ENCODE assay signal across 14 mouse cellular contexts in genomic region chr16:43710651-43711050, GRCm38 (mm10). TPM values are rescaled to one million over a fixed set of nuclear protein-coding genes. Genes with fewer than 3 reads are reported as not detected.
A peak's percentile ranks its signal among the peaks of the same experiment; 100 is the strongest.
DNase-seq lines count a peak whose midpoint lies in the region; ATAC-seq lines count a peak whose summit lies in the region.
"Had no signal": no experiment of that assay in that cellular context is flagged by ENCODE, and none has a peak within 500 bp of the region (broad histone marks: within the 10 kb centered on the region; RNA-seq: fewer than 3 reads in every experiment).

No protein-coding gene starts in this region.

- H3K27ac ChIP-seq in midbrain, embryonic 11.5 days (ENCODE audit: low read depth, low read length): no peak overlapping the region
- no peak overlapping the region for H3K27ac ChIP-seq in midbrain, embryonic 10.5 days (replicated peaks)
- H3K27ac ChIP-seq in heart, embryonic 13.5 days (replicated peaks): no peak overlapping the region
- H3K27ac ChIP-seq: liver, embryonic 13.5 days had no signal

- H3K4me3 ChIP-seq in midbrain, embryonic 11.5 days (ENCODE audit: low read depth, low read length): no peak overlapping the region
- no peak overlapping the region for H3K4me3 ChIP-seq in midbrain, embryonic 10.5 days
- no peak overlapping the region for H3K4me3 ChIP-seq in heart, embryonic 13.5 days
- H3K4me3 ChIP-seq: liver, embryonic 13.5 days had no signal

- H3K36me3 ChIP-seq in midbrain, embryonic 11.5 days (ENCODE audit: control insufficient read depth, insufficient read depth, low read length): no peaks in the 10 kb centered on the region
- no peaks in the 10 kb centered on the region for H3K36me3 ChIP-seq in midbrain, embryonic 10.5 days
- no peaks in the 10 kb centered on the region for H3K36me3 ChIP-seq in heart, embryonic 13.5 days
- H3K36me3 ChIP-seq: liver, embryonic 13.5 days had no signal

- H3K4me1 ChIP-seq in midbrain, embryonic 11.5 days (ENCODE audit: control insufficient read depth, insufficient read depth, low read length): peaks cover 2% of the 10 kb centered on the region; the same call in 1 of the 2 replicates
- H3K4me1 ChIP-seq in midbrain, embryonic 10.5 days: peaks cover 15% of the 10 kb centered on the region
- H3K4me1 ChIP-seq in heart, embryonic 13.5 days: peaks cover 21% of the 10 kb centered on the region
- H3K4me1 ChIP-seq: liver, embryonic 13.5 days had no signal

- DNase-seq in gastrocnemius, adult 18-20 months (ENCODE audit: low spot score): peak; percentile 67
- no peak for DNase-seq in gastrocnemius, postnatal 10 days
- peak; percentile 31 for DNase-seq in midbrain, embryonic 11.5 days (ENCODE audit: low spot score, missing footprints)
- no peak for DNase-seq in midbrain, embryonic 10.5 days (ENCODE audit: low spot score)
- peak; percentile 28 for DNase-seq in lung, postnatal 14 days
- no peak for DNase-seq in right cerebral cortex, postnatal 10 days (ENCODE audit: low spot score in 2 of 2)
- DNase-seq in frontal cortex, postnatal 10 days (ENCODE audit: low spot score in 2 of 2): no peak
- DNase-seq: adrenal gland, postnatal 25 days; liver, embryonic 13.5 days had no signal

- H3K9ac ChIP-seq in midbrain, embryonic 11.5 days (ENCODE audit: low read length): no peak overlapping the region
- no peak overlapping the region for H3K9ac ChIP-seq in heart, embryonic 13.5 days
- H3K9ac ChIP-seq: liver, embryonic 13.5 days had no signal

- no peak overlapping the region for H3K4me2 ChIP-seq in midbrain, embryonic 11.5 days
- H3K4me2 ChIP-seq in heart, embryonic 13.5 days: peak overlapping the region; percentile 66; the same call in 1 of the 2 replicates
- H3K4me2 ChIP-seq: liver, embryonic 13.5 days had no signal

- ATAC-seq in midbrain, embryonic 11.5 days (ENCODE audit: low FRiP score): no peak
- ATAC-seq in heart, embryonic 13.5 days (ENCODE audit: extremely low read depth, insufficient number of reproducible peaks, low FRiP score, low TSS enrichment): no peak
- ATAC-seq: intestine, embryonic 16.5 days; Patski had no signal

- H3K9me3 ChIP-seq in midbrain, embryonic 11.5 days (ENCODE audit: control insufficient read depth, low read length): no peaks in the 10 kb centered on the region
- no peaks in the 10 kb centered on the region for H3K9me3 ChIP-seq in midbrain, embryonic 10.5 days (replicated peaks)
- H3K9me3 ChIP-seq in heart, embryonic 13.5 days: no peaks in the 10 kb centered on the region
- H3K9me3 ChIP-seq: liver, embryonic 13.5 days had no signal

- 91% methylated on average over 11 of the region's 11 CpGs for whole genome bisulfite sequencing in midbrain, embryonic 11.5 days
- 87% methylated on average over 11 of the region's 11 CpGs for WGBS in midbrain, embryonic 10.5 days
- WGBS in heart, embryonic 13.5 days: 66% methylated on average over 11 of the region's 11 CpGs

- no peaks in the 10 kb centered on the region for H3K27me3 ChIP-seq in midbrain, embryonic 11.5 days (ENCODE audit: control insufficient read depth, insufficient read depth, low read length)
- H3K27me3 ChIP-seq in midbrain, embryonic 10.5 days (ENCODE audit: low read depth, poor library complexity, severe bottlenecking): no peaks in the 10 kb centered on the region
- no peaks in the 10 kb centered on the region for H3K27me3 ChIP-seq in heart, embryonic 13.5 days (replicated peaks)
- H3K27me3 ChIP-seq: liver, embryonic 13.5 days; Patski had no signal

RNA-seq across cellular contexts. Expression of gene Drd3, which starts 43.2 kb away (rescaled TPM):
- not detected for total RNA-seq in gastrocnemius, adult 18-20 months (2021)
- not detected for total RNA-seq in gastrocnemius, postnatal 10 days (2021)
- not detected in 2 replicates for polyA plus RNA-seq in midbrain, embryonic 11.5 days (2014; fragmentation: Nextera tagmentation; extraction: Ambion mirVana)
- polyA plus RNA-seq in midbrain, embryonic 10.5 days (2016; fragmentation: Nextera tagmentation; extraction: Ambion mirVana): not detected in 2 replicates
- not detected in 2 replicates for polyA plus RNA-seq in heart, embryonic 13.5 days (2015; fragmentation: Nextera tagmentation; extraction: Ambion mirVana)
- total RNA-seq: adrenal gland, postnatal 25 days had no signal
- polyA plus RNA-seq: intestine, embryonic 16.5 days; liver, embryonic 13.5 days; midbrain, embryonic 14.5 days; Patski had no signal

RNA-seq across cellular contexts. Expression of gene Tigit, which starts 46.7 kb away (rescaled TPM):
- not detected for total RNA-seq in gastrocnemius, adult 18-20 months (2021)
- total RNA-seq in gastrocnemius, postnatal 10 days (2021): not detected
- not detected in 2 replicates for polyA plus RNA-seq in midbrain, embryonic 11.5 days (2014; fragmentation: Nextera tagmentation; extraction: Ambion mirVana)
- not detected in 2 replicates for polyA plus RNA-seq in midbrain, embryonic 10.5 days (2016; fragmentation: Nextera tagmentation; extraction: Ambion mirVana)
- polyA plus RNA-seq in heart, embryonic 13.5 days (2015; fragmentation: Nextera tagmentation; extraction: Ambion mirVana): not detected in 2 replicates
- total RNA-seq: adrenal gland, postnatal 25 days; left cerebral cortex, adult 8-10 months had no signal
- polyA plus RNA-seq: intestine, embryonic 16.5 days; liver, embryonic 13.5 days; midbrain, embryonic 14.5 days; Patski had no signal

Comparison
In these comparisons a context has a peak if more than half of its experiments do, and no peak if none do; other contexts are left out.
1. DNase-seq: peak in gastrocnemius, adult 18-20 months (single experiment), midbrain, embryonic 11.5 days (single experiment) and lung, postnatal 14 days (single experiment); none in gastrocnemius, postnatal 10 days (single experiment), midbrain, embryonic 10.5 days (single experiment), right cerebral cortex, postnatal 10 days (0 of 2) and frontal cortex, postnatal 10 days (0 of 2).